Mouse (Mus musculus) MEL (cell line): ENCODE data around the gene Gtsf2. TPM values are rescaled to one million over a fixed set of nuclear protein-coding genes. Genes with fewer than 3 reads are reported as not detected.

Source experiments
- DNase-seq: peaks from one replicate; pipeline ENCODE4 v3.0.0; 2011; ENCODE audit warnings: low read depth, low spot score
- H3K27ac ChIP-seq: 2 replicates; pipeline ENCODE4 v1.5.1; 2012; ENCODE audit warnings: low read depth, mild to moderate bottlenecking, control low read depth, low read length, moderate library complexity; ENCODE audit not compliant: control insufficient read depth
- H3K27me3 ChIP-seq, 2 experiments: fragments of 150-350 bp in 1 of 2; sonication (generic) in 1 of 2; 2 replicates each; pipeline ENCODE4 v1.6.1; 2012; ENCODE audit warnings: low read length in 2 of 2, mild to moderate bottlenecking in 2 of 2, improper control_type of control experiment in 1 of 2, moderate library complexity in 1 of 2; ENCODE audit not compliant: insufficient read depth in 2 of 2, control insufficient read depth in 1 of 2
- H3K36me3 ChIP-seq, 2 experiments: 2 replicates each; pipeline ENCODE4 v1.6.1; 2012 to 2014; ENCODE audit warnings: low read length in 2 of 2, improper control_type of control experiment in 1 of 2, inconsistent platforms in 1 of 2, mild to moderate bottlenecking in 1 of 2; ENCODE audit not compliant: insufficient read depth in 2 of 2, control insufficient read depth in 1 of 2
- H3K4me1 ChIP-seq, 2 experiments: fragments of 150-350 bp in 1 of 2; sonication (generic) in 1 of 2; 2 replicates each; pipeline ENCODE4 v1.6.1; 2012; ENCODE audit warnings: low read length in 2 of 2, improper control_type of control experiment in 1 of 2, mild to moderate bottlenecking in 1 of 2; ENCODE audit not compliant: insufficient read depth in 2 of 2, control insufficient read depth in 1 of 2
- H3K4me3 ChIP-seq, 2 experiments: fragments of 150-350 bp in 1 of 2; sonication (generic) in 1 of 2; 2 replicates each; pipeline ENCODE4 v1.5.1; 2012; ENCODE audit warnings: low read depth in 2 of 2, low read length in 2 of 2, mild to moderate bottlenecking in 2 of 2, moderate library complexity in 2 of 2, control low read depth in 1 of 2, improper control_type of control experiment in 1 of 2; ENCODE audit not compliant: control insufficient read depth in 1 of 2, insufficient read depth in 1 of 2
- H3K79me2 ChIP-seq: 2 replicates; pipeline ENCODE4 v1.6.1; 2012; ENCODE audit warnings: mild to moderate bottlenecking, low read length, moderate library complexity; ENCODE audit not compliant: control insufficient read depth, poor library complexity, insufficient read depth
- H3K9ac ChIP-seq: 2 replicates; pipeline ENCODE4 v1.6.1; 2012; ENCODE audit warnings: low read depth, mild to moderate bottlenecking, control low read depth, low read length, moderate library complexity; ENCODE audit not compliant: control insufficient read depth, poor library complexity, severe bottlenecking
- H3K9me3 ChIP-seq: fragments of 150-350 bp; sonication (generic); replicated peaks from 2 replicates; pipeline ENCODE4 v1.6.1; 2012; ENCODE audit warnings: mild to moderate bottlenecking, low read length, improper control_type of control experiment, moderate library complexity; ENCODE audit not compliant: insufficient read depth
- BHLHE40 ChIP-seq: IDR thresholded peaks from 2 replicates; pipeline ENCODE4 v1.6.1; 2012; ENCODE audit warnings: low read depth, mild to moderate bottlenecking, inconsistent platforms, low read length, improper control_type of control experiment, borderline replicate concordance
- CHD1 ChIP-seq: IDR thresholded peaks from 2 replicates; pipeline ENCODE4 v1.6.1; 2012; ENCODE audit warnings: low read depth, mild to moderate bottlenecking, inconsistent platforms, low read length, improper control_type of control experiment
- CTCF ChIP-seq, 3 experiments: IDR thresholded peaks in 2 of 3; conservative IDR thresholded peaks in 1 of 3; 2 replicates each; pipeline ENCODE4 v1.5.1; 2011 to 2012; ENCODE audit warnings: low read length in 3 of 3, low read depth in 2 of 3, mild to moderate bottlenecking in 2 of 3, improper control_type of control experiment in 1 of 3, inconsistent platforms in 1 of 3, mixed read lengths in 1 of 3, moderate library complexity in 1 of 3; ENCODE audit not compliant: control insufficient read depth in 1 of 3, insufficient read depth in 1 of 3, poor library complexity in 1 of 3, severe bottlenecking in 1 of 3
- EP300 ChIP-seq, 2 experiments: IDR thresholded peaks; 2 replicates each; pipeline ENCODE4 v1.6.1; 2011; ENCODE audit warnings: improper control_type of control experiment in 2 of 2, low read length in 2 of 2, low read depth in 1 of 2, mild to moderate bottlenecking in 1 of 2
- ETS1 ChIP-seq: IDR thresholded peaks from 2 replicates; pipeline ENCODE4 v1.6.1; 2012; ENCODE audit warnings: low read depth, mild to moderate bottlenecking, inconsistent platforms, low read length, improper control_type of control experiment, moderate library complexity
- HCFC1 ChIP-seq: IDR thresholded peaks from 2 replicates; pipeline ENCODE4 v1.6.1; 2012; ENCODE audit warnings: low read depth, mild to moderate bottlenecking, inconsistent platforms, low read length, improper control_type of control experiment, moderate library complexity
- MAFK ChIP-seq: IDR thresholded peaks from 2 replicates; pipeline ENCODE4 v1.6.1; 2011; ENCODE audit warnings: low read depth, mild to moderate bottlenecking, low read length, improper control_type of control experiment, borderline replicate concordance
- MEF2A ChIP-seq: IDR thresholded peaks from 2 replicates; pipeline ENCODE4 v1.6.1; 2014; ENCODE audit warnings: low read depth, mild to moderate bottlenecking, inconsistent platforms, low read length, improper control_type of control experiment; ENCODE audit not compliant: poor library complexity, insufficient replicate concordance, severe bottlenecking; ENCODE audit errors: extremely low read depth
- MYB ChIP-seq: IDR thresholded peaks from 2 replicates; pipeline ENCODE4 v1.6.1; 2011; ENCODE audit warnings: mild to moderate bottlenecking, low read depth, low read length, improper control_type of control experiment
- MYC ChIP-seq: IDR thresholded peaks from 2 replicates; pipeline ENCODE4 v1.6.1; 2011; ENCODE audit warnings: low read depth, mild to moderate bottlenecking, low read length, improper control_type of control experiment, moderate library complexity
- NRF1 ChIP-seq: IDR thresholded peaks from 2 replicates; pipeline ENCODE4 v1.6.1; 2014; ENCODE audit warnings: low read depth, mild to moderate bottlenecking, inconsistent platforms, low read length, improper control_type of control experiment, moderate library complexity; ENCODE audit not compliant: poor library complexity, insufficient read depth, severe bottlenecking
- POLR2AphosphoS2 ChIP-seq: IDR thresholded peaks from 2 replicates; pipeline ENCODE4 v1.6.1; 2011; ENCODE audit warnings: low read length, improper control_type of control experiment
- POLR2AphosphoS5 ChIP-seq: IDR thresholded peaks from 2 replicates; pipeline ENCODE4 v1.6.1; 2012; ENCODE audit warnings: low read depth, borderline replicate concordance, mild to moderate bottlenecking, inconsistent platforms, low read length, moderate library complexity, mixed read lengths
- RAD21 ChIP-seq: IDR thresholded peaks from 2 replicates; pipeline ENCODE4 v1.6.1; 2011; ENCODE audit warnings: mild to moderate bottlenecking, low read depth, low read length, improper control_type of control experiment
- SIN3A ChIP-seq: IDR thresholded peaks from 2 replicates; pipeline ENCODE4 v1.6.1; 2012; ENCODE audit warnings: low read length, improper control_type of control experiment, inconsistent platforms
- SMC3 ChIP-seq: IDR thresholded peaks from 2 replicates; pipeline ENCODE4 v1.6.1; 2011; ENCODE audit warnings: low read depth, low read length, improper control_type of control experiment
- TAL1 ChIP-seq: IDR thresholded peaks from 2 replicates; pipeline ENCODE4 v1.6.1; 2012; ENCODE audit warnings: mild to moderate bottlenecking, inconsistent platforms, low read length, moderate library complexity, mixed read lengths
- TCF12 ChIP-seq: IDR thresholded peaks from 2 replicates; pipeline ENCODE4 v1.6.1; 2014; ENCODE audit warnings: low read depth, mild to moderate bottlenecking, inconsistent platforms, low read length, improper control_type of control experiment, moderate library complexity
- UBTF ChIP-seq: IDR thresholded peaks from 2 replicates; pipeline ENCODE4 v1.6.1; 2012; ENCODE audit warnings: low read depth, mild to moderate bottlenecking, inconsistent platforms, low read length, improper control_type of control experiment, moderate library complexity, borderline replicate concordance; ENCODE audit not compliant: insufficient read depth
- USF1 ChIP-seq: IDR thresholded peaks from 2 replicates; pipeline ENCODE4 v1.6.1; 2014; ENCODE audit warnings: low read depth, mild to moderate bottlenecking, inconsistent platforms, low read length, improper control_type of control experiment, moderate library complexity
- USF2 ChIP-seq, 2 experiments: IDR thresholded peaks; 2 replicates each; pipeline ENCODE4 v1.6.1; 2011 to 2012; ENCODE audit warnings: improper control_type of control experiment in 2 of 2, low read length in 2 of 2, borderline replicate concordance in 1 of 2, inconsistent platforms in 1 of 2, low read depth in 1 of 2, mild to moderate bottlenecking in 1 of 2; ENCODE audit not compliant: insufficient read depth in 1 of 2
- ZC3H11A ChIP-seq: IDR thresholded peaks from 2 replicates; pipeline ENCODE4 v1.6.1; 2012; ENCODE audit warnings: low read depth, mild to moderate bottlenecking, inconsistent platforms, low read length, improper control_type of control experiment
- ZKSCAN1 ChIP-seq: IDR thresholded peaks from 2 replicates; pipeline ENCODE4 v1.6.1; 2012; ENCODE audit warnings: low read depth, mild to moderate bottlenecking, inconsistent platforms, low read length, improper control_type of control experiment, moderate library complexity
- ZMIZ1 ChIP-seq: IDR thresholded peaks from 2 replicates; pipeline ENCODE4 v1.6.1; 2012; ENCODE audit warnings: low read depth, mild to moderate bottlenecking, inconsistent platforms, low read length, improper control_type of control experiment, moderate library complexity
- polyA plus RNA-seq, 2 experiments: library from polyadenylated mRNA; stranded (reverse) in 1 of 2; unstranded in 1 of 2; fragments of >175 nt in 1 of 2; fragments of >200 nt in 1 of 2; gene quantifications; 2 replicates each; pipeline versions ENCODE4 v1.2.1 to v1.2.4; 2012; ENCODE audit warnings: low replicate concordance in 2 of 2, low read depth in 1 of 2; ENCODE audit not compliant: insufficient read length in 2 of 2, insufficient read depth in 1 of 2, missing spikeins in 1 of 2
- total RNA-seq: library from RNA; depleted of rRNA; stranded (reverse); fragments of 300-350 nt; gene quantifications from 2 replicates; pipeline ENCODE4 v1.2.3, GENCODE M21; 2012

Gene Gtsf2
- total and polyA plus RNA-seq, 3 experiments: not detected

- no peaks in the 10 kb centered on the region for H3K36me3 ChIP-seq
Measured at GRCm38 (mm10) chr15:103473182-103473581, 24.9 kb upstream of the Gtsf2 start.

GRCm38 (mm10) chr15:103472265-103472664, 24.0 kb upstream of the Gtsf2 start:
- H3K4me1 ChIP-seq: no peaks in the 10 kb centered on the region
- no peaks in the 10 kb centered on the region for H3K79me2 ChIP-seq
- H3K27me3 ChIP-seq: no peaks in the 10 kb centered on the region
- no peaks in the 10 kb centered on the region for H3K9me3 ChIP-seq
- H3K4me3 ChIP-seq: no peak overlapping the region
- no peak for DNase-seq
- H3K36me3 ChIP-seq: no peaks in the 10 kb centered on the region
- no peak overlapping the region for H3K27ac ChIP-seq
- no peak for TF ChIP-seq MEF2A
- no peak for TF ChIP-seq BHLHE40
- TF ChIP-seq SMC3: no peak
- TF ChIP-seq TCF12: no peak
- no peak for TF ChIP-seq CHD1
- TF ChIP-seq UBTF: no peak
- TF ChIP-seq USF2 (IDR thresholded peaks at IDR 0.05; ENCODE audit: borderline replicate concordance in 1 of 2, insufficient read depth in 1 of 2, low read depth in 1 of 2, low read length in 2 of 2): no peak
- no peak for TF ChIP-seq POLR2AphosphoS5
- no peak for TF ChIP-seq USF1
- no peak for TF ChIP-seq HCFC1
- TF ChIP-seq ETS1: no peak
- TF ChIP-seq EP300 (IDR thresholded peaks at IDR 0.05; ENCODE audit: low read depth in 1 of 2, low read length in 2 of 2): no peak
- TF ChIP-seq ZC3H11A: no peak
- no peak for TF ChIP-seq CTCF (IDR thresholded peaks at IDR 0.05 in 2 of 3, conservative IDR thresholded peaks at IDR 0.05 in 1 of 3; ENCODE audit: control insufficient read depth in 1 of 3, insufficient read depth in 1 of 3, low read depth in 2 of 3, low read length in 3 of 3, poor library complexity in 1 of 3, severe bottlenecking in 1 of 3)
- TF ChIP-seq POLR2AphosphoS2: no peak
- no peak for TF ChIP-seq ZMIZ1
- no peak for TF ChIP-seq SIN3A
- no peak for TF ChIP-seq RAD21
- no peak overlapping the region for H3K9ac ChIP-seq

More at GRCm38 (mm10) chr15:103473182-103473581, 24.9 kb upstream of the Gtsf2 start:
- Histone ChIP-seq H3K79me2 (no peaks in the 10 kb centered on the region), H3K9ac (no peak overlapping the region), H3K27ac (no peak overlapping the region), H3K27me3 (no peaks in the 10 kb centered on the region), H3K9me3 (no peaks in the 10 kb centered on the region), H3K4me3 (no peak overlapping the region), H3K4me1 (no peaks in the 10 kb centered on the region)
- TF ChIP-seq MEF2A (no peak), MYC (no peak), ZKSCAN1 (no peak), TAL1 (no peak), MYB (no peak), NRF1 (no peak), CTCF (IDR thresholded peaks at IDR 0.05 in 2 of 3, conservative IDR thresholded peaks at IDR 0.05 in 1 of 3; ENCODE audit: control insufficient read depth in 1 of 3, insufficient read depth in 1 of 3, low read depth in 2 of 3, low read length in 3 of 3, poor library complexity in 1 of 3, severe bottlenecking in 1 of 3) (no peak), UBTF (no peak), POLR2AphosphoS5 (no peak), SMC3 (no peak), MAFK (no peak)
- no peak for DNase-seq
